Mouse (Mus musculus): ENCODE measurements around the gene Slco2a1. TPM values are rescaled to one million over a fixed set of nuclear protein-coding genes. Genes with fewer than 3 reads are reported as not detected.

The Slco2a1 gene
- polyA plus RNA-seq, 1 experiment from 2014 or later = 0.68 TPM

GRCm38 (mm10) chr9:103143881-103144280, 155.4 kb downstream of the Slco2a1 start:
- no peak overlapping the region for H3K4me3 ChIP-seq (replicated peaks)
- 0 out of 2 replicates have a peak overlapping the region, but pooled peaks have one; percentile 56 for H3K27ac ChIP-seq

GRCm38 (mm10) chr9:103145351-103145750, 156.8 kb downstream of the Slco2a1 start:
- Histone ChIP-seq H3K36me3 (replicated peaks) (peaks cover 17% of the 10 kb centered on the region), H3K4me3 (replicated peaks) (no peak overlapping the region), H3K4me2 (no peak overlapping the region), H3K27ac (peak overlapping the region; percentile 80), H3K9ac (no peak overlapping the region), H3K27me3 (no peaks in the 10 kb centered on the region), H3K4me1 (peaks cover 49% of the 10 kb centered on the region), H3K9me3 (no peaks in the 10 kb centered on the region)
- ATAC-seq (ENCODE audit: low FRiP score) = no peak
- WGBS = 55% methylated on average over 5 of the region's 5 CpGs

More at GRCm38 (mm10) chr9:103143881-103144280, 155.4 kb downstream of the Slco2a1 start:
- Histone ChIP-seq H3K9me3 (no peaks in the 10 kb centered on the region), H3K9ac (no peak overlapping the region), H3K4me2 (no peak overlapping the region), H3K27me3 (no peaks in the 10 kb centered on the region), H3K4me1 (peaks cover 58% of the 10 kb centered on the region), H3K36me3 (replicated peaks) (peaks cover 12% of the 10 kb centered on the region)
- ATAC-seq (ENCODE audit: low FRiP score) = no peak
- 67% methylated on average over 4 of the region's 4 CpGs for WGBS

Other genes starting within 250 kb of the Slco2a1 start
- gene Ryk, start 153.8 kb upstream of the Slco2a1 start, polyA plus RNA-seq (2016; fragmentation: Nextera tagmentation; extraction: Ambion mirVana) = 16.4 and 18.6 TPM in 2 replicates
- 35.8 and 41.8 TPM in 2 replicates for gene Rab6b, start 123.1 kb downstream of the Slco2a1 start, polyA plus RNA-seq (2016; fragmentation: Nextera tagmentation; extraction: Ambion mirVana)
- gene Srprb, start 213.4 kb downstream of the Slco2a1 start, polyA plus RNA-seq (2016; fragmentation: Nextera tagmentation; extraction: Ambion mirVana) = 50.3 and 50.9 TPM in 2 replicates
- 3.3 and 4.5 TPM in 2 replicates for gene Gm20425, start 241.6 kb downstream of the Slco2a1 start, polyA plus RNA-seq (2016; fragmentation: Nextera tagmentation; extraction: Ambion mirVana)
- gene Trf, start 241.7 kb downstream of the Slco2a1 start, polyA plus RNA-seq (2016; fragmentation: Nextera tagmentation; extraction: Ambion mirVana) = 12.9 and 13.2 TPM in 2 replicates

Measured in forebrain, embryonic 12.5 days (tissue).